Mouse (Mus musculus) kidney, adult 2 months (tissue): Measurements from ENCODE around the gene Gm43552.

Experiments used
- CTCF ChIP-seq: fragments of 200-500 bp; conservative IDR thresholded peaks from 2 replicates; pipeline ENCODE4 v1.5.1; 2011; ENCODE audit warnings: low read depth, mild to moderate bottlenecking, control low read depth, low read length, moderate library complexity, mixed read lengths; ENCODE audit not compliant: insufficient read depth, insufficient read length
- POLR2A ChIP-seq: fragments of 200-500 bp; IDR thresholded peaks from one replicate; pipeline ENCODE4 v1.6.1; 2011; ENCODE audit warnings: low read depth, low read length, control low read depth

DNA sequence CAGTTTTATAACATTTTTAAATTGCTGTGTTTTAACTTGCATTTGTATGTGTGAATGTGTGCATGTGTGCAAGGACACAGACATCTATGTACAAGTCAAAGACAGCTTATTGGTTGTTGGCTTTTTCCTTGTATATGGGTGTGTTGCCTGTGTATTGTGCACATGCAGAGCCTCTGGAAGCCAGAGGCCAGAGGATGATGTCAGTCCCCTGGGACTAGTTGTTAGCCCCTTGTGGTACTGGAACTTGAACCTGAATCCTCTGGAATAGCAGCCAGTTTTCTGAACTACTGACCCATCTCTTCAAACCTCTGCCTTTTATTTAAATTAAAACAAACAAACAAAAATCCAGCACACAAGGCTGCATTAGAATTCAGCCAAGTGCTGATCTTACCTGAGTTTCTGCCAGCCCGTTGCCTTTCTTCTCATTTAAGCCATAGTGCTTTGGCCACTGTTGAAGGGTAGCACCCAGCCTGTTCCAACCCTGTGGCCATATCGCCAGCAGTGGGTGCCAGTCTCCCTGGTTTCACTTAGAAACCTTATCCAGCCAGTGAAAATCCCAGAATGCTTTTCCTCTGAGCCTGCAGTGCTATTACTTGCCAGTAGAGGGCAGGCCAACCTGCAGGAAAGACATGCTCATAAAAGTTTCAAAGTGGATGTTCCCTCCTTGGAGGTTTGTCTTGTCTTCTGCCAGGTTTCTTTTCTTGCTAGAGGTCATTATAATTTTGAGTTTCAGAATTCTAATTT is 91.2 kb downstream of the Gm43552 start:
- peak; percentile 94 for TF ChIP-seq CTCF
- no peak for TF ChIP-seq POLR2A
